Mouse (Mus musculus): ENCODE data around the gene Vwa2. TPM values are rescaled to one million over a fixed set of nuclear protein-coding genes. Genes with fewer than 3 reads are reported as not detected.

Gene Vwa2
- total RNA-seq (2021), result not detected
- long read RNA-seq, experiment 1, result 0 reads
- long read RNA-seq, experiment 2, result 0 reads

DNA sequence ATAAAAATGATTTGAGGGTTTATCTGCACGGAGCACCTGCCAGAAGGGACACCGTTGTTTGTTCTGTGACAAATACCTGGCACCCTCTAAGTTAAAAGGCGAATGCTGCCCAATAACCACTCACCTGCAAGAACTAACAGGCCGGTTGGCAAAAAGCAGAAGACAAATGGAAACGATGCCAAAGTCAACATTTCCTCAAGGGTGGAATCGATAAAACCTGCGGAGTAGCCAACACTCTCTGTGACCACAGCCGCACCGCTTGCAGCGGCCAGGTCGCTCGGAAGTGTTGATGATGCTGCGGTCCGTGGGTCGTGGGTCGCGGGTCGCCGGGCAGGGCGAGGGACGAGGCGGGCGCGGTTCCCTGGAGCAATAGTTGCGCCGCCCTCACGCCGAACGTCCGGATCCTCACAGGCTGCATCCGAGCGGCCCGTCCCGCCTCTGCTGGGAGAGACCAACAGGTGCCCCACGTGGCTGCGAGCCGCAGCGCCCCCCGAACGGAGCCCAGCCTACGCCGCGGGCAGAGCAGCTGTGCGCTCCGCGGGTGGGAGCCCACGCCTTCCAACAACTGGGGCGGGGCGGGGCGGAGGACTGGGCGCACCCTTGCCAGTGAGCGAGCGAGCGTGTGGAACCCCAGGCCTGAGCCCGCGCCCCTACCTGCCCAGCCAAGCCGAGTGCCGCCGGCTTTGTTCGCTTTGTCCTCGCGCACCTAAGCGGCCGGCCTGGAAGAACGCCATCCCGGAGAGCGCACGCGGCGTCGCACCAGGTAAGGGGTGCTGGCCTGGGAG, at the start of gene Vwa2:
TSS of gene Vwa2 (plus strand) at position 434 of the 785 bp plus-strand sequence.
- intact Hi-C loops (cut with DNase I), result no loop called here
- peak in 1 of 2 experiments; percentile 8 for DNase-seq

DNA sequence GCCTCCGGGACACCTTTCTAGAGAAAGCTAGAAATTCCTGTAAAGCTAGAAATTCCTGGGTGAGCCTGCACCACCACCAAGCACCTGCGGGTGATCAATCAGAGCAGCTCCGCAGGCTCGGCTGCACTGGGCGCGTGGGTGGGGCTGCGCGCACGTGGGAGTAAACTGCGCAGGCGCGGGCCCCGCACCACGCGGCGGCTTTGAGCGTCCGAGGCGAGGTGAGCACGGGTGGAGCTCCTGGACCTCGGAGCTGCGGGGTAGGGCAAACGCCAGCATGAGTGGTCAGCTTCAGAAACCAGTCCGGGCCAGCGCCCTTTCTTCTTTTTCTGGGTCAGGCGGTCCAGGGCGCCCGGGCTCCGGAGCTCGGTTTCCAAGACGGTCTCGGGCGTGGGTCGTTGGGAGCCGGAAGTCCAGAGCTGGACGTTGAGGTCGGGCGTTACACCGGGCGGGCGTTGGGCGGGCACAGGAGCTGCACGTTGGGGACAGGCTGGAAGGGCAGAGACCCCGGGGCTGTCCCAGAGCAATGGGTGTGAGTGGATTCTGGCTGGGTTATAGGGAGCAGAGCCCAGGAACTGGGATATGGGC, 47.9 kb upstream of the Vwa2 start, which contains the start of gene Tdrd1:
TSS of gene Tdrd1 (plus strand) at position 163 of the 585 bp plus-strand sequence.
- intact Hi-C loops (cut with DNase I), result loop anchor here (5.0 kb wide), 1 partner anchor 81 kb away; no protein-coding TSS in a partner anchor
- DNase-seq, result peak in 1 of 2 experiments; percentile 9

- DNase-seq, result no peak
- intact Hi-C loops (cut with DNase I), result loop anchor here (5.0 kb wide), 1 partner anchor 79 kb away; no protein-coding TSS in a partner anchor
These were observed 45.7 kb upstream of the Vwa2 start for GRCm38 (mm10) chr19:56828305-56828704.

GRCm38 (mm10) chr19:56829267-56829666, 44.8 kb upstream of the Vwa2 start:
- intact Hi-C loops (cut with DNase I), result loop anchor here (5.0 kb wide), 1 partner anchor 78 kb away; no protein-coding TSS in a partner anchor
- no peak for DNase-seq

- intact Hi-C loops (cut with DNase I), result no loop called here
- no peak for DNase-seq
These were observed 43.9 kb upstream of the Vwa2 start for GRCm38 (mm10) chr19:56830163-56830562.

- peak; percentile 15 to 31 for DNase-seq
- intact Hi-C loops (cut with DNase I), result no loop called here
These were observed 38.7 kb upstream of the Vwa2 start for GRCm38 (mm10) chr19:56835340-56835739.

DNA sequence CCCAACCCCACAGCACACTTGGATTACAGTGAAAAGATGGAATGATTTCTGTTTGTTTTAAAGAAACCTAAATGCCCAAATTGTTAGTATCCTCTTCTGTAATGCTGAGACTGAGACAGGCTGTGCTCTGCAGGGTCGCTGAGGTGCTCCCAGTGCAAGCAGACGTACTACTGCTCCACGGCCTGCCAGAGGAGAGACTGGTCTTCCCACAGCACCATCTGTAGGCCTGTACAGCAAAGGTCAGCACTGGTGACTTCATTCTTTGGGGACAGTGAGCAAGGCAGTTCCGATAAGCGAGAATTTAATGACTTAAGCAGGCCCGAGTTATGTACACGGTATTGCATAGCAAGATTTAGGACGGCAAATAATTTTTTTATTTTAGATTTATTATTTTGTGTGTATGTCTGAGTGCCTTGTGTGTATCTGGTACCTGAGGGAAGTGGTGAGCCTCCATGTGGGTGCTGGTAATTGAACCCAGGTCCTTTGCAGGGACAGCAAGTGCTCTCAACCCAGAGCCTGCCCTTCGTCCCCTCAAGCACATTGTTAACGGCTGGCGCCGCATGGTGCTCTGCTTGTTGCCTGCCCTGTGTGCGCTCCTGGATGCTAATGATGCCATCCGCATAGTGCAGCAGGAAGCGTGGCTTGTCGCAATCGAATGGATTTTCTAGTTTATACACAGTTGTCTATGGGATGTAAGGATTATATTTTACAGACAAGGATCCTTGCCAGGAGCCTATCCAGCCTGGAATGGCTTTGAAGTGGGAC, 34.9 kb upstream of the Vwa2 start:
- intact Hi-C loops (cut with DNase I), result no loop called here
- peak; percentile 19 to 30 for DNase-seq

DNA sequence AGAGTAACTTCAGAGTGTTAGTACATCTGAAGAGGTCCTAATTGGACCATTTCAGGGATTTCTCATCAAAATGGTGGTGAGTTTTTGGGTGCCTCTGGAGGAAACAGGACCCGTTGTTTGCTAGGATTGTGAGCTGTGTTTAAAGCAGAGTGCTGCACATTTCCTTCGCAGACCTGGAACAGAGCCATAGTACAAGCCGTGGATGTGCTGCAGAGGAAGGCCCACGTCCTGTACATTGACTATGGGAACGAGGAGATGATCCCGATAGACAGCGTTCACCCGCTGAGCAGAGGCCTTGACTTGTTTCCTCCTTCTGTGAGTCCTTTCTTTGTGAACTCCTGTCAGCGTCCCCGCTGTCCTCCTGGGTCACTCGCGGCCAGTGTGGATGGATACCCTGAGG, 31.1 kb upstream of the Vwa2 start:
- intact Hi-C loops (cut with DNase I), result no loop called here
- DNase-seq, result no peak

DNA sequence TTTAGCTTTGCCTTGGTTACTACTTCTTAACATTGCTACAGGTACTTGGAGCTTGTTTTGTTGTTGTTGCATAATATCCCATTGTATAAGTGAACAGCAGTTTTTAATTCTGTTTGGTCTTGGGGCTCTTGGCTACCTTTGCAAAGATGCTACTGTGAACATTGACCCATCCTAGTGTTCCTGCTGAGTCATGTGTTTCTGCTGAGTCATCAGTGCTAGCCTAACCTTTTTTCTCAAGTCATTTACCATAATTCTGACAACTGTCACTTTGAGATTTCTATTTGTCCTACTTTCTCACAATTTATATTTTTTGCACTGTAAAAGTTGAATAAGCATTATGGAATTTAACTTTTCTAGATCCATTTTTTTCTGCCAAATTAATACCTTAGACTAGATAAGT, 21.5 kb upstream of the Vwa2 start:
- intact Hi-C loops (cut with DNase I), result no loop called here
- DNase-seq, result no peak

DNA sequence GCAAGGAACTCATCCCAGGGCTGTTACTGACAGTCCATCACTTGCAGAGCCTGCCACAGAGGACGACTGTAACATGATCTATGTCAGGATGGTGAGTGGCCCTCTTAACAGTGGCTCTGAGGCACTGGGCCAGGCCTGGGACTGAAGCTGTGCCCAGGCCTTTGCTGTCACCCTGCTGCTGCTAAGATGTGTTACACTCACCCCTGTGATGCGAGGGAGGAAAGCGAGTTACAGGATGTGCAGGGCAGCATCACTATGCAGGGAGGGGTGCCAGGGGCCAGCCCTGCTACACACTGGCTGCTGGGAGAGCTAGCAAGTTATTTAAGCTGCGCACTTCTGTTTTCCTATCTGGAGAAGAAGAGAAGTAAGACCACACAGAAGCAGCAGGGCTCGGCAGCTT, 17.6 kb upstream of the Vwa2 start:
- intact Hi-C loops (cut with DNase I), result no loop called here
- DNase-seq, result peak in 1 of 2 experiments; percentile 11

GRCm38 (mm10) chr19:56867701-56868100, 6.3 kb upstream of the Vwa2 start:
- intact Hi-C loops (cut with DNase I), result no loop called here
- no peak for DNase-seq

GRCm38 (mm10) chr19:56874601-56875315, 709 bp downstream of the Vwa2 start:
- intact Hi-C loops (cut with DNase I), result no loop called here
- no peak for DNase-seq

DNA sequence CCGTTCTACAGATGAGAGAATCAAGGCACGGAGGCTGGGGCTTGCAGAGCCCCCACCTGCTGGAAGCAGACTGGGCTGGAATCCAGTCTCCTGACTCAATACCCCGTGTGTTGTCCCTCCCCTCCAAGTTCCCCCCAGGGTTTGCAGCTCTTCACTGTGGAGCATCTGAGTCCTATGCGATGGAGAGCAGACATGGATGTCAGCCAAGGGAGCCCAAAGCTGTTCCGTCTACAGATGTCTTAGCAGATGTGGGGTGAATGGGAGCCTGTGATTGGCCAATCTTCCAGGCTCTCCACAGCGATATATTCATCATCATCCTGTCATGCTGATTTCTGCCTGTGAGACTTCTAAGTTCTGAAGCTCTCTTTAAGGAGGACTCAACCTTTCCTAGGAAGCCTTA, 3.3 kb downstream of the Vwa2 start:
- intact Hi-C loops (cut with DNase I), result no loop called here
- no peak for DNase-seq

GRCm38 (mm10) chr19:56887879-56888278, 13.8 kb downstream of the Vwa2 start:
- intact Hi-C loops (cut with DNase I), result no loop called here
- no peak for DNase-seq

DNA sequence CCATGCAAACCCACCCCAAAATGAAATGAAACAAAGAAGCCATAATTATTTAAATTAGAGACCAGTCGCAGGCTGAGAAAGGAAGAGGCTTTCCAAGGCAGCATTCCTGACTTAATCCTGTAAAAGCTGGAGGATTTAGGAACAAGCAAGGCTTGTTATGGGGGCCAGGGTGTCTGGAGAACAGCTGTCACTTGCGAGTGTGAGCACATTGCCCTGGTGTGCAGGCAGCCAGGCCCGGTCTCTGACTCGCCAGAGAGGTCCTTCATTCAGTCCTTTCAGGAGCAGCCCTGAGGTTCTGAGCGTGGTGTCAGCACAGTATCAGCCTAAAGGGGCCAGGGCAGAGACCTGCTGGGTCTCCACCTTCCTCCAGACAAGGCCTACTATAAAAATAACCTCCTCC, 14.6 kb downstream of the Vwa2 start:
- intact Hi-C loops (cut with DNase I), result no loop called here
- no peak for DNase-seq

DNA sequence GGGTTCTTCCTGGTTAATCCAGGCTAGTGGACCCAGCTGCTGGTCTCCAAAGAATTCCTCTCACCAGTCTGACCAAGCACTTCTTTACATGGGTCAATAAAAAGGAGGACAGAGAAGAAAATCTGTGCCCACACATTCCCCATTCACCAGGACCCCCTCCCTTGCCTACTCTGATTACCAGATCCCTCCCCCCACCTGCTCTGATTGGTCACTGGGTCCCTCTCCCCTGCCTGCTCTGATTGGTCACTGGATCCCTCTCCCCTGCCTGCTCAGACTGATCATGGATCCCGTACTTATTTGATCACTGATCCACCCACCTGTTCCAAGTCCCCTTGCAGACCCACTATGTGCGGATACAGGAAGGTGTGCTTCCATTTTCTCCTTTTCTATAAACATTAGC, 17.4 kb downstream of the Vwa2 start:
- no peak for DNase-seq
- intact Hi-C loops (cut with DNase I), result no loop called here

DNA sequence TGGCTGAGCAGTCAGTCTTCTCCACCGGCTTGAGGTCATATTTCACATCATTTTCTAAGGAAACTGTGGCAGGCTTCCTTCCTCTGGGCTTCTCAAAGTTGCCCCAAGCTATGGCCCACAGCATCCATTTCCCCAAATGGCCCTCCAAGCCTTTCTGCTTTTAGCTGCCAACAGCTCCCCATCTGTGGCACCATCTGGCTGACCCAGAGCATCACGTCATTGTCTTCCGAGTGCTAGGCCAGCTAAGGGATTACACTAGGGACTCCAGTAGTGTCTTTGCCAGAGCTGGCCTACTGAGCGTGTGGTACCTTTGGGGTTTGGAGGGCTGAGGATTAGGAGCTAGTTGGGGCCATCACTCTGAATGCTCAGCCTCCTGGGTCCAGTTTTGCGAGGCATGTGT, 18.5 kb downstream of the Vwa2 start:
- intact Hi-C loops (cut with DNase I), result no loop called here
- DNase-seq, result no peak

DNA sequence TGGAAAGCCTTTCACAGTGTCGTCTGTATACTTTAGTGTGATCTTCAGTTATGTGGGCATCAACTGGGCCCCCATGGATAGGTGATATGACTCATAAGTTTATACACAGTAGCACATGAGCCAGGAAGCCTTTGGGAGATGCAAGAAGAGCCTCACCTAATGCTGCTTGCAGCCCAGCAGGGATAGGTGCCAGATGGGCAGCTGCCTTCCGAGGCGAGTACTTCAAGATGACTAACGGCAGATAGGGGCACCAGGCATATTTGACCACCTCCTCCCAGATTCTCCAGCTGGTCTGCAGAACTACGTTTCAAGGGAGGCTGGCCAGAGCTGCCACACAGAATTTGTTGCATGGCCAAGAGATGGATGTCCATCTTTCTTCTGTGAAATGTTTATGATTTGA, 19.3 kb downstream of the Vwa2 start:
- no peak for DNase-seq
- intact Hi-C loops (cut with DNase I), result no loop called here

DNA sequence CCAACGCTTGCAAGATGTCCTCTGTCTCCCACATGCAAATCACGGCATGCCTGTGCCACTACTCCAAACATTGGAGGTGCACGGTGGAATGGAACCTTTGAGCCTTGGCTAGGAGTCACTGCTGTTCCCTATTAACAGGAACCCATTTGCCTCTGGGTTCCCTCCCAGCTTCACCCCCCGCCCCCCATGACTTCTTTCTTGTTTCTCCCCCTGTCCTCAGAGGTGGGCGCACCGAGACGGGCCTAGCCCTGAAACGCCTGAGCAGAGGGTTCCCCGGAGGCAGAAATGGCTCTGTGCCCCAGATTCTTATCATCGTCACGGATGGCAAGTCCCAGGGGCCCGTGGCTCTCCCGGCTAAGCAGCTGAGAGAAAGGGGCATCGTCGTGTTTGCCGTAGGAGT, 23.6 kb downstream of the Vwa2 start:
- no peak for DNase-seq
- intact Hi-C loops (cut with DNase I), result no loop called here

GRCm38 (mm10) chr19:56904095-56904494, 30.0 kb downstream of the Vwa2 start:
- DNase-seq, result no peak
- intact Hi-C loops (cut with DNase I), result no loop called here

Data from heart, postnatal 14 days (tissue).